ENCODE assay signal across 8 mouse cellular contexts in genomic region chr6:31549361-31550051, GRCm38 (mm10). TPM values are rescaled to one million over a fixed set of nuclear protein-coding genes. Genes with fewer than 3 reads are reported as not detected.
A peak's percentile ranks its signal among the peaks of the same experiment; 100 is the strongest.
DNase-seq lines count a peak whose midpoint lies in the region; ATAC-seq lines count a peak whose summit lies in the region.

No protein-coding gene starts in this region.

- no peak overlapping the region for H3K4me3 ChIP-seq in kidney, embryonic 14.5 days (ENCODE audit: low read length)
- H3K4me3 ChIP-seq in forebrain, embryonic 13.5 days = no peak overlapping the region
- H3K4me3 ChIP-seq in hindbrain, embryonic 13.5 days = no peak overlapping the region
- H3K4me3 ChIP-seq in liver, embryonic 11.5 days (ENCODE audit: low read depth, low read length) = no peak overlapping the region

- H3K27ac ChIP-seq in kidney, embryonic 14.5 days (ENCODE audit: low read depth, low read length) = no peak overlapping the region
- peak overlapping the region; percentile 61 for H3K27ac ChIP-seq in forebrain, embryonic 13.5 days
- no peak overlapping the region; the same call in 1 of the 2 replicates for H3K27ac ChIP-seq in hindbrain, embryonic 13.5 days
- H3K27ac ChIP-seq in liver, embryonic 11.5 days (ENCODE audit: low read depth, low read length) = no peak overlapping the region

- ATAC-seq in kidney, embryonic 14.5 days (ENCODE audit: low FRiP score, low TSS enrichment) = no peak
- ATAC-seq in forebrain, embryonic 13.5 days = peak; percentile 82; the same call in 1 of the 2 replicates
- peak; percentile 64; the same call in 1 of the 2 replicates for ATAC-seq in hindbrain, embryonic 13.5 days (ENCODE audit: low FRiP score)
- no peak for ATAC-seq in liver, embryonic 11.5 days (replicated peaks; ENCODE audit: low FRiP score)

- 42% methylated on average over 5 of the region's 5 CpGs for WGBS in kidney, embryonic 14.5 days
- WGBS in forebrain, embryonic 13.5 days = 37% methylated on average over 5 of the region's 5 CpGs
- 62% methylated on average over 5 of the region's 5 CpGs for WGBS in hindbrain, embryonic 13.5 days
- 72% methylated on average over 5 of the region's 5 CpGs for WGBS in liver, embryonic 11.5 days

- peaks cover 6% of the 10 kb centered on the region; the same call in 1 of the 2 replicates for H3K4me1 ChIP-seq in kidney, embryonic 14.5 days (ENCODE audit: control insufficient read depth, insufficient read depth, low read length)
- H3K4me1 ChIP-seq in forebrain, embryonic 13.5 days = peaks cover 43% of the 10 kb centered on the region
- H3K4me1 ChIP-seq in hindbrain, embryonic 13.5 days (replicated peaks) = peaks cover 32% of the 10 kb centered on the region
- peaks cover 11% of the 10 kb centered on the region for H3K4me1 ChIP-seq in liver, embryonic 11.5 days (replicated peaks; ENCODE audit: control insufficient read depth, insufficient read depth, low read length)

- DNase-seq in kidney, adult 11 months = peak; percentile 67
- DNase-seq in lung, postnatal 10 days = peak; percentile 75
- peak; percentile 56 for DNase-seq in testis, postnatal 14 days (ENCODE audit: low spot score)
- no peak for DNase-seq in liver, embryonic 11.5 days (ENCODE audit: low spot score)
- no peak for DNase-seq in layer of hippocampus, adult 9-10 months (ENCODE audit: low spot score)

- H3K9me3 ChIP-seq in kidney, embryonic 14.5 days (ENCODE audit: control insufficient read depth, low read length) = no peaks in the 10 kb centered on the region
- H3K9me3 ChIP-seq in forebrain, embryonic 13.5 days (replicated peaks) = no peaks in the 10 kb centered on the region
- H3K9me3 ChIP-seq in hindbrain, embryonic 13.5 days = no peaks in the 10 kb centered on the region
- no peaks in the 10 kb centered on the region for H3K9me3 ChIP-seq in liver, embryonic 11.5 days (ENCODE audit: control insufficient read depth, low read length)

- no peaks in the 10 kb centered on the region for H3K36me3 ChIP-seq in kidney, embryonic 14.5 days (ENCODE audit: control insufficient read depth, insufficient read depth, low read length)
- 0 out of 2 replicates have a peak, but pooled peaks cover under 1% of the 10 kb centered on the region for H3K36me3 ChIP-seq in forebrain, embryonic 13.5 days (ENCODE audit: poor library complexity, severe bottlenecking)
- no peaks in the 10 kb centered on the region; the same call in 1 of the 2 replicates for H3K36me3 ChIP-seq in hindbrain, embryonic 13.5 days
- peaks cover 4% of the 10 kb centered on the region for H3K36me3 ChIP-seq in liver, embryonic 11.5 days (ENCODE audit: control insufficient read depth, insufficient read depth, low read length)

- no peak overlapping the region for H3K9ac ChIP-seq in kidney, embryonic 14.5 days (ENCODE audit: low read depth, low read length)
- H3K9ac ChIP-seq in forebrain, embryonic 13.5 days = 0 out of 2 replicates have a peak overlapping the region, but pooled peaks have one; percentile 12
- H3K9ac ChIP-seq in hindbrain, embryonic 13.5 days = no peak overlapping the region; the same call in 1 of the 2 replicates
- no peak overlapping the region for H3K9ac ChIP-seq in liver, embryonic 11.5 days (ENCODE audit: low read depth, low read length)

- peaks cover 3% of the 10 kb centered on the region; the same call in 1 of the 2 replicates for H3K27me3 ChIP-seq in kidney, embryonic 14.5 days (ENCODE audit: control insufficient read depth, insufficient read depth, low read length)
- no peaks in the 10 kb centered on the region for H3K27me3 ChIP-seq in forebrain, embryonic 13.5 days
- no peaks in the 10 kb centered on the region for H3K27me3 ChIP-seq in hindbrain, embryonic 13.5 days
- no peaks in the 10 kb centered on the region for H3K27me3 ChIP-seq in liver, embryonic 11.5 days (replicated peaks; ENCODE audit: control insufficient read depth, insufficient read depth, low read length)

- no peak overlapping the region for H3K4me2 ChIP-seq in kidney, embryonic 14.5 days (replicated peaks; ENCODE audit: low read depth, low read length)
- no peak overlapping the region for H3K4me2 ChIP-seq in forebrain, embryonic 13.5 days
- no peak overlapping the region for H3K4me2 ChIP-seq in hindbrain, embryonic 13.5 days
- H3K4me2 ChIP-seq in liver, embryonic 11.5 days = no peak overlapping the region

RNA-seq across cellular contexts. Expression of gene Podxl, which starts 14.3 kb away (rescaled TPM):
- polyA plus RNA-seq in kidney, embryonic 14.5 days (2014; fragmentation: Nextera tagmentation; extraction: Ambion mirVana) = 34.6 and 41.0 TPM in 2 replicates
- polyA plus RNA-seq in forebrain, embryonic 13.5 days (2015; fragmentation: Nextera tagmentation; extraction: Ambion mirVana) = 13.2 and 15.9 TPM in 2 replicates
- polyA plus RNA-seq in hindbrain, embryonic 13.5 days (2015; fragmentation: Nextera tagmentation; extraction: Ambion mirVana) = 13.4 and 14.1 TPM in 2 replicates
- 27.8 and 29.1 TPM in 2 replicates for polyA plus RNA-seq in liver, embryonic 11.5 days (2014; fragmentation: Nextera tagmentation; extraction: Ambion mirVana)

Comparison
In these comparisons a context has a peak if more than half of its experiments do, and no peak if none do; other contexts are left out.
1. DNase-seq: peak in kidney, adult 11 months (single experiment), lung, postnatal 10 days (single experiment) and testis, postnatal 14 days (single experiment); none in liver, embryonic 11.5 days (single experiment) and layer of hippocampus, adult 9-10 months (single experiment).
2. ATAC-seq: peak in forebrain, embryonic 13.5 days (single experiment) and hindbrain, embryonic 13.5 days (single experiment); none in kidney, embryonic 14.5 days (single experiment) and liver, embryonic 11.5 days (single experiment).